8 mouse cellular contexts compared by ENCODE assay signal in the genomic region with DNA sequence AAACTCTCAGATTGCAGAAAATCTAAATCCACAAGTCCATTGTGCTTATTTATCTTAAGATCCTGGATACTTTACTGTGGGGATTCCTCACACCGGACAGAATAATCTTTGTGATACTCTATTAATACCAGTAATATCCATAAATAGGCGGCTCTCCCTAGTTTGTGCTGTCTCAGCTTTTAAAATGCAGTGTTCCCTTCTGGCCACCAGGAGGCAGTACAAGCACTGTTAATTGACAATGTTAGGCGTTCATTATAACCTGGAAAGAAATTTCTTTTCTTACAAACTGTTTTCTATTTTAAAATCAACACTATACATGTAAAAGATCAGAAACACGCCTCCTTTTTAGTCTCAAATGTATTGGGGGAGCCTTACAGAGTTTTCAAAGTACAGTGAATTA.
DNase-seq lines count a peak whose midpoint lies in the region; ATAC-seq lines count a peak whose summit lies in the region.

No protein-coding gene starts in this region.

- no peak overlapping the region for H3K9ac ChIP-seq in embryonic facial prominence, embryonic 11.5 days (replicated peaks; ENCODE audit: low read length)

- no peaks in the 10 kb centered on the region; the same call in 1 of the 2 replicates for H3K4me1 ChIP-seq in embryonic facial prominence, embryonic 11.5 days (ENCODE audit: control insufficient read depth, insufficient read depth, low read length)

- no peak overlapping the region for H3K4me2 ChIP-seq in embryonic facial prominence, embryonic 11.5 days (ENCODE audit: low read depth, low read length)

- no peaks in the 10 kb centered on the region for H3K9me3 ChIP-seq in embryonic facial prominence, embryonic 11.5 days (replicated peaks; ENCODE audit: control insufficient read depth, low read length)

- no peaks in the 10 kb centered on the region for H3K36me3 ChIP-seq in embryonic facial prominence, embryonic 11.5 days (replicated peaks; ENCODE audit: control insufficient read depth, insufficient read depth, low read depth, low read length)

- DNase-seq in cerebellum, adult 18-20 months, result peak; percentile 15 to 28
- DNase-seq in cerebellum, adult 11 months, result no peak
- DNase-seq in left cerebral cortex, postnatal 14 days (ENCODE audit: low spot score in 2 of 2), result peak; percentile 28 to 55
- no peak for DNase-seq in left cerebral cortex, postnatal 10 days (ENCODE audit: extremely low spot score in 1 of 2, low spot score in 2 of 2)
- DNase-seq in NIH3T3 (ENCODE audit: low read depth), result peak; percentile 88
- peak; percentile 77 for DNase-seq in embryonic facial prominence, embryonic 11.5 days (ENCODE audit: low spot score)
- DNase-seq in lung, postnatal 36 days, result peak; percentile 64
- no peak for DNase-seq in spleen, postnatal 36 days (ENCODE audit: low spot score in 2 of 2)

- 13% methylated on average over 4 of the region's 4 CpGs for WGBS in embryonic facial prominence, embryonic 11.5 days

- H3K4me3 ChIP-seq in embryonic facial prominence, embryonic 11.5 days (ENCODE audit: low read depth, low read length), result no peak overlapping the region

- intact Hi-C loops in left cerebral cortex, postnatal 14 days (cut with DNase I), result loop anchor here (2.0 to 10.0 kb wide), 3 partner anchors 77 to 194 kb away; a partner anchor contains a TSS
- intact Hi-C loops in left cerebral cortex, postnatal 10 days (cut with DNase I), result loop anchor here (5.0 kb wide), 1 partner anchor 192 kb away; no protein-coding TSS in a partner anchor

- no peak overlapping the region for H3K27ac ChIP-seq in embryonic facial prominence, embryonic 11.5 days (replicated peaks; ENCODE audit: low read depth, low read length)

- ATAC-seq in embryonic facial prominence, embryonic 11.5 days (replicated peaks; ENCODE audit: insufficient number of reproducible peaks, low FRiP score, low TSS enrichment, low read depth), result no peak

- H3K27me3 ChIP-seq in embryonic facial prominence, embryonic 11.5 days (ENCODE audit: control insufficient read depth, insufficient read depth, low read length), result no peaks in the 10 kb centered on the region

Comparison
In these comparisons a context has a peak if more than half of its experiments do, and no peak if none do; other contexts are left out.
1. DNase-seq: peak in cerebellum, adult 18-20 months (2 of 2), left cerebral cortex, postnatal 14 days (2 of 2), NIH3T3 (single experiment), embryonic facial prominence, embryonic 11.5 days (single experiment) and lung, postnatal 36 days (single experiment); none in cerebellum, adult 11 months (single experiment), left cerebral cortex, postnatal 10 days (0 of 2) and spleen, postnatal 36 days (0 of 2).